Mouse (Mus musculus): ENCODE results near the gene Atg101.
A peak's percentile ranks its signal among the peaks of the same experiment; 100 is the strongest.

The Atg101 gene

GRCm38 (mm10) chr15:101253886-101254795, 29.9 kb upstream of the Atg101 start, which contains the start of gene Nr4a1:
Gene Nr4a1 (plus strand): TSS chr15:101254269.
- no peak for DNase-seq (ENCODE audit: low spot score)

GRCm38 (mm10) chr15:101255842-101256462, 28.1 kb upstream of the Atg101 start:
- DNase-seq (ENCODE audit: low spot score): no peak

GRCm38 (mm10) chr15:101256463-101257206, 27.4 kb upstream of the Atg101 start:
- DNase-seq (ENCODE audit: low spot score): no peak

GRCm38 (mm10) chr15:101258420-101258819, 25.7 kb upstream of the Atg101 start:
- no peak for DNase-seq (ENCODE audit: low spot score)

- no peak for DNase-seq (ENCODE audit: low spot score)
Measured at GRCm38 (mm10) chr15:101259922-101260321, 24.1 kb upstream of the Atg101 start.

GRCm38 (mm10) chr15:101260387-101260786, 23.7 kb upstream of the Atg101 start:
- no peak for DNase-seq (ENCODE audit: low spot score)

- DNase-seq (ENCODE audit: low spot score): no peak
Measured at GRCm38 (mm10) chr15:101260874-101261622, 23.0 kb upstream of the Atg101 start.

GRCm38 (mm10) chr15:101262502-101262901, 21.6 kb upstream of the Atg101 start:
- DNase-seq (ENCODE audit: low spot score): no peak

GRCm38 (mm10) chr15:101266132-101266963, 17.7 kb upstream of the Atg101 start:
- peak; percentile 86 for DNase-seq (ENCODE audit: low spot score)

- no peak for DNase-seq (ENCODE audit: low spot score)
Measured at GRCm38 (mm10) chr15:101267053-101268032, 16.7 kb upstream of the Atg101 start.

- no peak for DNase-seq (ENCODE audit: low spot score)
Measured at GRCm38 (mm10) chr15:101270101-101270820, 13.8 kb upstream of the Atg101 start.

GRCm38 (mm10) chr15:101271107-101271506, 13.0 kb upstream of the Atg101 start:
- no peak for DNase-seq (ENCODE audit: low spot score)

- no peak for DNase-seq (ENCODE audit: low spot score)
Measured at GRCm38 (mm10) chr15:101271513-101271912, 12.6 kb upstream of the Atg101 start.

GRCm38 (mm10) chr15:101274380-101274779, 9.7 kb upstream of the Atg101 start:
- DNase-seq (ENCODE audit: low spot score): no peak

GRCm38 (mm10) chr15:101277351-101277899, 6.6 kb upstream of the Atg101 start:
- no peak for DNase-seq (ENCODE audit: low spot score)

GRCm38 (mm10) chr15:101278589-101278988, 5.5 kb upstream of the Atg101 start:
- no peak for DNase-seq (ENCODE audit: low spot score)

GRCm38 (mm10) chr15:101279430-101279999, 4.6 kb upstream of the Atg101 start:
- no peak for DNase-seq (ENCODE audit: low spot score)

- DNase-seq (ENCODE audit: low spot score): no peak
Measured at GRCm38 (mm10) chr15:101282471-101282870, 1.6 kb upstream of the Atg101 start.

Measured in ovary, postnatal 14 days (tissue).